Mouse (Mus musculus): ENCODE results near the gene Sox6.

DNA sequence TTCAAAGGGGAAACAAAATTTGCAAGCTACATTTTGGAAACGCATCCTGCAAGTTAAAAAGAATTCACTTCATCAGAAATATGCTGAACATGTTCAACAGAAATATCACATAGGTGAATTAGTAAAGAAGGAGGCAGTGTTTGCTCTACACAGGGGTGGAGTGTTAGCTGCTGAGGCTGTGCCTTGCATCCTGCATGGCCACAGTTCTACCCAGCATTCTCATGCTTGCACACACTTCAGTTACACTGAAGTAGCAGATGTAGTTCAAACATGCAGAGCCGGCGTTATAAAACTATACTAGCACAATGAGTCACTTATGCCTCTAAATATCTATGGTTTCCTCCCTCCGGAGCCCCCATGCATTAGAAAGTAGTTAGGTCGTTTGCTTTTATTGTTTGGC is 94.3 kb downstream of the Sox6 start:
- TF ChIP-seq POLR2A (IDR thresholded peaks at IDR 0.05; ENCODE audit: low read depth, low read length) (no peak), CTCF (IDR thresholded peaks at IDR 0.05; ENCODE audit: extremely low read depth, insufficient read depth, insufficient read length, insufficient replicate concordance) (no peak)
